Mouse (Mus musculus) liver, embryonic 14.5 days (tissue): ENCODE measurements around the gene Hivep3. TPM values are rescaled to one million over a fixed set of nuclear protein-coding genes. Genes with fewer than 3 reads are reported as not detected.

ENCODE experiments used
- ATAC-seq: fragments of 200-750 bp; cut with Nextera tagmentation; 2 replicates; pipeline ENCODE4 v1.8.0; 2017; ENCODE audit warnings: moderate number of reproducible peaks, mild to moderate bottlenecking, moderate library complexity; ENCODE audit not compliant: insufficient read depth
- DNase-seq, 3 experiments: peaks; one replicate each; pipeline ENCODE4 v3.0.0-alpha.2; 2012 to 2013; ENCODE audit warnings: low read depth in 3 of 3, low spot score in 3 of 3
- H3K27ac ChIP-seq: fragments of 300-500 bp; sonication (generic); 2 replicates; pipeline ENCODE4 v1.5.1; 2014; ENCODE audit warnings: moderate library complexity, mild to moderate bottlenecking, control low read depth, inconsistent platforms
- H3K27me3 ChIP-seq: fragments of 300-500 bp; sonication (generic); 2 replicates; pipeline ENCODE4 v1.6.1; 2014; ENCODE audit warnings: mild to moderate bottlenecking, low read length, moderate library complexity; ENCODE audit not compliant: control insufficient read depth, insufficient read depth
- H3K36me3 ChIP-seq: fragments of 300-500 bp; sonication (generic); replicated peaks from 2 replicates; pipeline ENCODE4 v1.6.1; 2014; ENCODE audit warnings: low read depth; ENCODE audit not compliant: control insufficient read depth, insufficient read depth
- H3K4me1 ChIP-seq, 2 experiments: fragments of 200-500 bp in 1 of 2; fragments of 300-500 bp in 1 of 2; sonication (generic) in 1 of 2; replicated peaks; 2 replicates each; pipeline ENCODE4 v1.6.1; 2012 to 2014; ENCODE audit warnings: antibody characterized with exemption in 1 of 2, inconsistent platforms in 1 of 2, low read length in 1 of 2; ENCODE audit not compliant: control insufficient read depth in 2 of 2, insufficient read depth in 2 of 2
- H3K4me2 ChIP-seq: fragments of 300-500 bp; sonication (generic); 2 replicates; pipeline ENCODE4 v1.6.1; 2014; ENCODE audit warnings: low read depth, mild to moderate bottlenecking, control low read depth, moderate library complexity
- H3K4me3 ChIP-seq, 2 experiments: fragments of 200-500 bp in 1 of 2; fragments of 300-500 bp in 1 of 2; sonication (generic) in 1 of 2; 2 replicates each; pipeline ENCODE4 v1.5.1; 2012 to 2014; ENCODE audit warnings: low read depth in 2 of 2, low read length in 2 of 2, mild to moderate bottlenecking in 2 of 2, control low read depth in 1 of 2, inconsistent platforms in 1 of 2, moderate library complexity in 1 of 2; ENCODE audit not compliant: insufficient read depth in 1 of 2
- H3K9ac ChIP-seq: fragments of 300-500 bp; sonication (generic); replicated peaks from 2 replicates; pipeline ENCODE4 v1.6.1; 2014; ENCODE audit warnings: mild to moderate bottlenecking, control low read depth, moderate library complexity
- H3K9me3 ChIP-seq: fragments of 300-500 bp; sonication (generic); 2 replicates; pipeline ENCODE4 v1.6.1; 2016; ENCODE audit warnings: low read length, mixed read lengths; ENCODE audit not compliant: control insufficient read depth
- CTCF ChIP-seq: IDR thresholded peaks from 2 replicates; pipeline ENCODE4 v1.5.1; 2016; ENCODE audit warnings: antibody characterized with exemption, low read depth, control low read depth
- EP300 ChIP-seq: IDR thresholded peaks from 2 replicates; pipeline ENCODE4 v1.6.1; 2016; ENCODE audit warnings: antibody characterized with exemption, low read depth
- WGBS: fragments of 180-500 bp; shearing (Covaris S2); extraction: QIAGEN DNeasy Blood & Tissue Kit; methylation state at CpG from one replicate; pipeline ENCODE4 v1.1.7; 2014; ENCODE audit not compliant: insufficient replicate concordance; 5-methylcytosine and 5-hydroxymethylcytosine counted together
- polyA plus RNA-seq, 2 experiments: library from polyadenylated mRNA; depleted of rRNA in 1 of 2; stranded (reverse) in 1 of 2; unstranded in 1 of 2; fragments of >200 nt; fragmentation: Nextera tagmentation in 1 of 2; extraction: Ambion mirVana in 1 of 2; gene quantifications; 2 replicates each; pipeline versions ENCODE4 v1.2.1 to v1.2.3; 2012 to 2014

Gene Hivep3
- polyA plus RNA-seq, 2 experiments: 1.9 to 2.7 TPM

DNA sequence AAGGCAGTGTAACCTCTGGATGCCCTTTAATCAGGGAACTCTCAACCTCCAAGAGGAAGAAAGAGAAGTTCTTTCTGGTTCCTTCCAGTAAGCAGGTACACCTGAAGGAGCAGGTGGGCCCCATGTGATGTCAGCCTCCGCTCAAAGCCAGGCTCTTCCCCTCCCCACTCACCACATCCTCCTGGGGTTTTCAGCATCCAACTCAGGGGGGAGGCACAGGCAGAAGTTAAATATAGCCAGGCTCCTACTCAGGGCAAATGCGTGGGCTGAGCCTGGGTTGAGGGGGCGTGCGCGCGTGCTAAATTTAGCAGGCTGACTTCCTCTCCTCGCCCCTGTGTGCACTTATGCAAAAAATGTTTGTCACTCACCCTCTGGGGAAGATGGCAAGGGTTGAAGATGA, 225.7 kb downstream of the Hivep3 start:
- Histone ChIP-seq H3K4me3 (no peak overlapping the region), H3K9me3 (no peaks in the 10 kb centered on the region), H3K9ac (no peak overlapping the region), H3K27ac (no peak overlapping the region), H3K4me2 (no peak overlapping the region), H3K4me1 (peaks cover 0 to 4% of the 10 kb centered on the region in 2 experiments; a peak in 1 of 4 replicates), H3K27me3 (no peaks in the 10 kb centered on the region), H3K36me3 (no peaks in the 10 kb centered on the region)
- TF ChIP-seq EP300: no peak
- no peak for TF ChIP-seq CTCF
- DNase-seq: peak in 1 of 3 experiments; percentile 6
- no peak for ATAC-seq
- WGBS: 9% methylated on average over 7 of the region's 7 CpGs

- WGBS: 53% methylated on average over 1 of the region's 1 CpGs
- no peak for ATAC-seq
- no peak overlapping the region for H3K4me2 ChIP-seq
- DNase-seq: no peak
- no peaks in the 10 kb centered on the region for H3K9me3 ChIP-seq
- no peaks in the 10 kb centered on the region for H3K36me3 ChIP-seq
- no peak overlapping the region for H3K27ac ChIP-seq
- no peaks in the 10 kb centered on the region for H3K27me3 ChIP-seq
- H3K9ac ChIP-seq: no peak overlapping the region
- no peak overlapping the region for H3K4me3 ChIP-seq
- H3K4me1 ChIP-seq: peaks cover 0 to 4% of the 10 kb centered on the region in 2 experiments; a peak in 1 of 4 replicates
- no peak for TF ChIP-seq EP300
Observed at GRCm38 (mm10) chr4:119959873-119960272, 226.3 kb downstream of the Hivep3 start.

DNA sequence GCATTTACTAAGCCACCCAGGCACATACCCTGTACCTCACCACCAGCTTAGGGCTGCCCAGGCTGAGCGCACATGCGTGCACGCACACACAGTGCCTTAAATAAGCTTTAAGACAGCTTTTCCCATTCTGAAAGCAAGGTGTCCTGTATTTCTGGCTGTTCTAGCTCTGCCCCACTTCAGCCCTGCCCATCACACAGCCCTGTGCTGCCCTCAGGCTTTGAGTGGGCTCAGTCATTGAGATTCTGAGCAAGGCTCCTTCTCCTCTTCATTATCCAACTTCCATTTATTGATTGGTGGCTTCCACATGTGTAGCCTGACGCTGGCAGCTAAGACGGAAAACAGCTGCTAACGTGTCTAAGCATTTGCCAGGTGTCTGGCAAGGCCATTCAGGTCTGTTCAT, 226.9 kb downstream of the Hivep3 start:
- H3K9ac ChIP-seq: no peak overlapping the region
- H3K4me3 ChIP-seq: no peak overlapping the region
- no peaks in the 10 kb centered on the region for H3K9me3 ChIP-seq
- TF ChIP-seq CTCF (no peak), EP300 (no peak)
- WGBS: 71% methylated on average over 6 of the region's 6 CpGs
- H3K27me3 ChIP-seq: no peaks in the 10 kb centered on the region
- no peaks in the 10 kb centered on the region for H3K36me3 ChIP-seq
- DNase-seq (no peak), ATAC-seq (no peak)
- H3K4me2 ChIP-seq: no peak overlapping the region
- peaks cover 0 to 6% of the 10 kb centered on the region in 2 experiments; a peak in 2 of 4 replicates for H3K4me1 ChIP-seq
- H3K27ac ChIP-seq: no peak overlapping the region

DNA sequence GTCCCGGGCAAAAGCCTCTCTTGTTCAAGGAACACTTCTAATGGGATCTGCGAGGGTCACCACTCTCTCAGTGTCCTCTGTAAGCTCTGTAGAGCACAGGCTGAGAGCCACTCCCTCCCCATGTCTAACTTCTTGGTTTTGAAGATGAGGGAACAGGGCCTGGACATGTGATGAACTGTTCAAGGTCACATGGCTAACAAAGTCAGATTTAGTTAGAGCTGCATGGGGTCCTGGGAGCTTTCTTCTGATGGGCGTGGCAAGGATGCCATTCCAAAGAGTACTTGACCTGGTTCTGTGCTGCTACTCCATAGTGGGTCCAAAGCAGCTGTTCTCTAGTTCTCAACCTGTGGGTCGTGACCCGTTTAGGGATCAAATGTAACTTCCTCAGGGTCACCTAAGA, 227.6 kb downstream of the Hivep3 start:
- ATAC-seq: no peak
- no peaks in the 10 kb centered on the region for H3K27me3 ChIP-seq
- WGBS: 51% methylated on average over 5 of the region's 5 CpGs

GRCm38 (mm10) chr4:119962066-119962465, 228.5 kb downstream of the Hivep3 start:
- ATAC-seq (no peak), DNase-seq (no peak)
- Histone ChIP-seq H3K9ac (no peak overlapping the region), H3K4me1 (peaks cover 0 to 6% of the 10 kb centered on the region in 2 experiments; a peak in 2 of 4 replicates), H3K4me3 (no peak overlapping the region), H3K27me3 (no peaks in the 10 kb centered on the region), H3K27ac (no peak overlapping the region), H3K9me3 (no peaks in the 10 kb centered on the region), H3K36me3 (no peaks in the 10 kb centered on the region), H3K4me2 (no peak overlapping the region)
- TF ChIP-seq CTCF (0 out of 2 replicates have a peak, but pooled peaks have one; percentile 22), EP300 (no peak)
- WGBS: 51% methylated on average over 5 of the region's 5 CpGs

More for the DNA sequence above, 227.6 kb downstream of the Hivep3 start:
- TF ChIP-seq CTCF (no peak), EP300 (no peak)
- Histone ChIP-seq H3K4me2 (no peak overlapping the region), H3K4me3 (no peak overlapping the region), H3K27ac (no peak overlapping the region), H3K4me1 (peaks cover 0 to 6% of the 10 kb centered on the region in 2 experiments; a peak in 2 of 4 replicates), H3K9me3 (no peaks in the 10 kb centered on the region), H3K36me3 (no peaks in the 10 kb centered on the region), H3K9ac (no peak overlapping the region)
- no peak for DNase-seq
